Mouse (Mus musculus): ENCODE measurements around the gene Smpd1.

Smpd1 gene

GRCm38 (mm10) chr7:105554212-105554942 is at the start of gene Smpd1:
Gene Smpd1 (plus strand): TSS chr7:105554360.
- in situ Hi-C loops (cut with MboI; ENCODE audit: low sequenced_read_pairs): no loop called here

- in situ Hi-C loops (cut with MboI; ENCODE audit: low sequenced_read_pairs): no loop called here
Measured at GRCm38 (mm10) chr7:105507257-105507656, 46.9 kb upstream of the Smpd1 start.

GRCm38 (mm10) chr7:105510143-105510542 is 44.0 kb upstream of the Smpd1 start:
- in situ Hi-C loops (cut with MboI; ENCODE audit: low sequenced_read_pairs): no loop called here

- in situ Hi-C loops (cut with MboI; ENCODE audit: low sequenced_read_pairs): no loop called here
Measured at GRCm38 (mm10) chr7:105513845-105514291, 40.3 kb upstream of the Smpd1 start.

- in situ Hi-C loops (cut with MboI; ENCODE audit: low sequenced_read_pairs): no loop called here
Measured at GRCm38 (mm10) chr7:105514561-105514960, 39.6 kb upstream of the Smpd1 start.

- in situ Hi-C loops (cut with MboI; ENCODE audit: low sequenced_read_pairs): no loop called here
Measured at GRCm38 (mm10) chr7:105515178-105515577, 39.0 kb upstream of the Smpd1 start.

- in situ Hi-C loops (cut with MboI; ENCODE audit: low sequenced_read_pairs): no loop called here
Measured at GRCm38 (mm10) chr7:105516669-105517360, 37.3 kb upstream of the Smpd1 start.

GRCm38 (mm10) chr7:105519336-105519735 is 34.8 kb upstream of the Smpd1 start:
- in situ Hi-C loops (cut with MboI; ENCODE audit: low sequenced_read_pairs): no loop called here

- in situ Hi-C loops (cut with MboI; ENCODE audit: low sequenced_read_pairs): no loop called here
Measured at GRCm38 (mm10) chr7:105519771-105520170, 34.4 kb upstream of the Smpd1 start.

- in situ Hi-C loops (cut with MboI; ENCODE audit: low sequenced_read_pairs): no loop called here
Measured at GRCm38 (mm10) chr7:105520201-105520600, 34.0 kb upstream of the Smpd1 start.

- in situ Hi-C loops (cut with MboI; ENCODE audit: low sequenced_read_pairs): no loop called here
Measured at GRCm38 (mm10) chr7:105524222-105524621, 29.9 kb upstream of the Smpd1 start.

- in situ Hi-C loops (cut with MboI; ENCODE audit: low sequenced_read_pairs): loop anchor here (25.0 kb wide), 1 partner anchor 110 kb away; the partner anchor contains the start of genes Arfip2, Gm45799, Timm10b and Trim3
Measured at GRCm38 (mm10) chr7:105527306-105527937, 26.7 kb upstream of the Smpd1 start.

GRCm38 (mm10) chr7:105528094-105528493 is 26.1 kb upstream of the Smpd1 start:
- in situ Hi-C loops (cut with MboI; ENCODE audit: low sequenced_read_pairs): loop anchor here (25.0 kb wide), 1 partner anchor 109 kb away; the partner anchor contains the start of genes Arfip2, Gm45799, Timm10b and Trim3

GRCm38 (mm10) chr7:105534162-105534561 is 20.0 kb upstream of the Smpd1 start:
- in situ Hi-C loops (cut with MboI; ENCODE audit: low sequenced_read_pairs): loop anchor here (25.0 kb wide), 1 partner anchor 103 kb away; the partner anchor contains the start of genes Arfip2, Gm45799, Timm10b and Trim3

- in situ Hi-C loops (cut with MboI; ENCODE audit: low sequenced_read_pairs): loop anchor here (25.0 kb wide), 1 partner anchor 91 kb away; the partner anchor contains the start of genes Arfip2, Gm45799, Timm10b and Trim3
Measured at GRCm38 (mm10) chr7:105545986-105546385, 8.2 kb upstream of the Smpd1 start.

GRCm38 (mm10) chr7:105547970-105548369 is 6.2 kb upstream of the Smpd1 start:
- in situ Hi-C loops (cut with MboI; ENCODE audit: low sequenced_read_pairs): loop anchor here (25.0 kb wide), 1 partner anchor 89 kb away; the partner anchor contains the start of genes Arfip2, Gm45799, Timm10b and Trim3

GRCm38 (mm10) chr7:105549035-105549434 is 5.1 kb upstream of the Smpd1 start:
- in situ Hi-C loops (cut with MboI; ENCODE audit: low sequenced_read_pairs): loop anchor here (25.0 kb wide), 1 partner anchor 88 kb away; the partner anchor contains the start of genes Arfip2, Gm45799, Timm10b and Trim3

GRCm38 (mm10) chr7:105553456-105554211 is 526 bp upstream of the Smpd1 start:
- in situ Hi-C loops (cut with MboI; ENCODE audit: low sequenced_read_pairs): no loop called here

- in situ Hi-C loops (cut with MboI; ENCODE audit: low sequenced_read_pairs): no loop called here
Measured at GRCm38 (mm10) chr7:105555571-105555970, 1.4 kb downstream of the Smpd1 start.

GRCm38 (mm10) chr7:105556406-105556805 is 2.2 kb downstream of the Smpd1 start:
- in situ Hi-C loops (cut with MboI; ENCODE audit: low sequenced_read_pairs): no loop called here
